Mouse (Mus musculus) stomach, postnatal 0 days (tissue): ENCODE measurements around the gene Meis1.

Experiments used
- CTCF ChIP-seq: IDR thresholded peaks from 2 replicates; pipeline ENCODE4 v1.5.1; 2016; ENCODE audit warnings: antibody characterized with exemption, low read depth, mild to moderate bottlenecking, moderate library complexity
- EP300 ChIP-seq: optimal IDR thresholded peaks from 2 replicates; pipeline ENCODE3; 2016; ENCODE audit warnings: antibody characterized with exemption

GRCm38 (mm10) chr11:19015731-19016461, 2.9 kb downstream of the Meis1 start:
- TF ChIP-seq CTCF = no peak
- TF ChIP-seq EP300 = no peak
